Mouse (Mus musculus) cortical plate, adult 2 months (tissue): Measurements from ENCODE around the gene Sbno2.

Source experiments
- CTCF ChIP-seq: fragments of 200-500 bp; IDR thresholded peaks from 2 replicates; pipeline ENCODE4 v1.5.1; 2011; ENCODE audit warnings: mild to moderate bottlenecking, control low read depth, low read length; ENCODE audit not compliant: insufficient read depth; ENCODE audit errors: extremely low read depth
- POLR2A ChIP-seq: fragments of 200-500 bp; IDR thresholded peaks from 2 replicates; pipeline ENCODE4 v1.6.1; 2011; ENCODE audit warnings: mild to moderate bottlenecking, low read length, control low read depth; ENCODE audit not compliant: insufficient read depth; ENCODE audit errors: extremely low read depth

GRCm38 (mm10) chr10:80015583-80015982, 89.8 kb downstream of the Sbno2 start:
- no peak for TF ChIP-seq CTCF
- no peak for TF ChIP-seq POLR2A
